Mouse (Mus musculus): Measurements from ENCODE around the gene Atf6. TPM values are rescaled to one million over a fixed set of nuclear protein-coding genes. Genes with fewer than 3 reads are reported as not detected.

The Atf6 gene
- total and polyA plus RNA-seq, 3 experiments, result 11.7 to 16.4 TPM; not detected in 1

DNA sequence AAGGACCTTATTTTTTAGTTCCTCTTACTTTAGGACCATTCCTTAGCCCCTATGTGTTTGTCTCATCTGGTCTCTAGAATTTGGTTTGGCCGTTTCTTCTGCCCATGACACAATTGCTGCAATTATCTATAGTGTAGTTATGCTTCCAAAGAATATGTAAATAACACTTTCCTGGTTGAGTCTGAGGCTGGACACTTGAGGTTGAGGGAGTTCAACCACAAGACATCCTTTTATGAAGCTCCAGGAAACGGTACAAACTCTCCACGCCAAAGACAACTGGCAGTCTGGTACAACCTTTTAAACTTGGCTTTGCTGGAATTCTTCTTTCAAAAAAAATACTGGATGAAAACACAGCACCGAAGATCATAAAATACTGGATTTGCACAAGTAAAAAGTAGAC is 94.1 kb downstream of the Atf6 start:
- H3K9ac ChIP-seq (ENCODE audit: control insufficient read depth, low read depth, low read length, poor library complexity, severe bottlenecking), result no peak overlapping the region

DNA sequence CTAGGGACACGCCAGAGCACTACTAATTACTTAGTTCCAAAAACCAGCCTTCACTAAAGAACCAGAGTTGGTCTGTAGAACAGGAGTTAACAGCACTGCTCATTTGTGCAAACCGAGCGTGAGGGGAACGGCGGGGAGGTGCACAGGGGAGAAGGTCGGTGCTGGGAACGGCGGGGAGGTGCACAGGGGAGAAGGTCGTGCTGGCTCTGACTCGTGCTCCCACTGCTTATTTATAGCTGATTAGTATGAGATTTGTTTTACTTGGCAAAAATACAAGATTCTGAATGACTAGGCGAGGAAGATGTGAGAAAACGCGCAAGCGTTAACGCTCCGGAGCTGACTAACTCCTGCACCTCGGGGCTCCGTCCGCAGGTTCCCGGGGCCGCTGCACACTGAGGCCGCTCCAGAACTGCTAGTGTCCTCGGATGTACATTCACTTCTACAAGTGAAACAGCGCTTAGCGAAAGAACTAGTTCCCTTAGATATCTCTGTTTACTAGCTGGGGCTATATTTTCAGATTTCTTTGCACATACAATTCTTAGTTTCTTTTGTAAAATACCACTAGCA is 96.1 kb downstream of the Atf6 start:
- TF ChIP-seq POLR2AphosphoS2 (IDR thresholded peaks at IDR 0.05; ENCODE audit: low read length), result no peak
- no peak for TF ChIP-seq RCOR1 (IDR thresholded peaks at IDR 0.05; ENCODE audit: low read depth, low read length)
- TF ChIP-seq TAL1 (IDR thresholded peaks at IDR 0.05; ENCODE audit: low read length), result no peak
- no peak for TF ChIP-seq USF2 (IDR thresholded peaks at IDR 0.05; ENCODE audit: borderline replicate concordance in 1 of 2, insufficient read depth in 1 of 2, low read depth in 1 of 2, low read length in 2 of 2)
- TF ChIP-seq MAFK (IDR thresholded peaks at IDR 0.05; ENCODE audit: borderline replicate concordance, low read depth, low read length), result no peak
- TF ChIP-seq BHLHE40 (IDR thresholded peaks at IDR 0.05; ENCODE audit: borderline replicate concordance, low read depth, low read length), result no peak
- TF ChIP-seq HCFC1 (IDR thresholded peaks at IDR 0.05; ENCODE audit: low read depth, low read length), result no peak
- TF ChIP-seq ZC3H11A (IDR thresholded peaks at IDR 0.05; ENCODE audit: low read depth, low read length), result no peak
- no peak for TF ChIP-seq MEF2A (IDR thresholded peaks at IDR 0.05; ENCODE audit: extremely low read depth, insufficient replicate concordance, low read depth, low read length, poor library complexity, severe bottlenecking)
- TF ChIP-seq USF1 (IDR thresholded peaks at IDR 0.05; ENCODE audit: low read depth, low read length), result no peak
- no peak for TF ChIP-seq GATA1 (IDR thresholded peaks at IDR 0.05; ENCODE audit: low read depth, low read length)
- TF ChIP-seq ZNF384 (IDR thresholded peaks at IDR 0.05; ENCODE audit: low read depth, low read length), result no peak
- no peaks in the 10 kb centered on the region for H3K4me1 ChIP-seq (ENCODE audit: control insufficient read depth in 1 of 2, insufficient read depth in 2 of 2, low read length in 2 of 2)
- H3K36me3 ChIP-seq (ENCODE audit: control insufficient read depth in 1 of 2, insufficient read depth in 2 of 2, low read length in 2 of 2), result peaks cover 0 to 5% of the 10 kb centered on the region in 2 experiments; a peak in 2 of 4 replicates
- no peaks in the 10 kb centered on the region for H3K27me3 ChIP-seq (ENCODE audit: control insufficient read depth in 1 of 2, insufficient read depth in 2 of 2, low read length in 2 of 2)
- H3K9ac ChIP-seq (ENCODE audit: control insufficient read depth, low read depth, low read length, poor library complexity, severe bottlenecking), result no peak overlapping the region
- no peaks in the 10 kb centered on the region for H3K9me3 ChIP-seq (replicated peaks; ENCODE audit: insufficient read depth, low read length)
- DNase-seq (ENCODE audit: low read depth, low spot score), result no peak
- H3K79me2 ChIP-seq (ENCODE audit: control insufficient read depth, insufficient read depth, low read length, poor library complexity), result no peaks in the 10 kb centered on the region
- no peak overlapping the region for H3K27ac ChIP-seq (ENCODE audit: control insufficient read depth, low read depth, low read length)
- H3K4me3 ChIP-seq (ENCODE audit: control insufficient read depth in 1 of 2, insufficient read depth in 1 of 2, low read depth in 2 of 2, low read length in 2 of 2), result no peak overlapping the region

More for the DNA sequence above, 94.1 kb downstream of the Atf6 start:
- DNase-seq (ENCODE audit: low read depth, low spot score), result no peak
- Histone ChIP-seq H3K9me3 (replicated peaks; ENCODE audit: insufficient read depth, low read length) (no peaks in the 10 kb centered on the region), H3K27ac (ENCODE audit: control insufficient read depth, low read depth, low read length) (no peak overlapping the region), H3K79me2 (ENCODE audit: control insufficient read depth, insufficient read depth, low read length, poor library complexity) (no peaks in the 10 kb centered on the region), H3K27me3 (ENCODE audit: control insufficient read depth in 1 of 2, insufficient read depth in 2 of 2, low read length in 2 of 2) (no peaks in the 10 kb centered on the region), H3K4me1 (ENCODE audit: control insufficient read depth in 1 of 2, insufficient read depth in 2 of 2, low read length in 2 of 2) (no peaks in the 10 kb centered on the region), H3K4me3 (ENCODE audit: control insufficient read depth in 1 of 2, insufficient read depth in 1 of 2, low read depth in 2 of 2, low read length in 2 of 2) (no peak overlapping the region), H3K36me3 (ENCODE audit: control insufficient read depth in 1 of 2, insufficient read depth in 2 of 2, low read length in 2 of 2) (peaks cover 0 to 2% of the 10 kb centered on the region in 2 experiments; a peak in 1 of 4 replicates)
- TF ChIP-seq ZC3H11A (IDR thresholded peaks at IDR 0.05; ENCODE audit: low read depth, low read length) (no peak), JUND (IDR thresholded peaks at IDR 0.05; ENCODE audit: low read depth, low read length) (no peak), ZNF384 (IDR thresholded peaks at IDR 0.05; ENCODE audit: low read depth, low read length) (no peak), NRF1 (IDR thresholded peaks at IDR 0.05; ENCODE audit: insufficient read depth, low read depth, low read length, poor library complexity, severe bottlenecking) (no peak), SIN3A (IDR thresholded peaks at IDR 0.05; ENCODE audit: low read length) (no peak), SMC3 (IDR thresholded peaks at IDR 0.05; ENCODE audit: low read depth, low read length) (no peak)

All from MEL (cell line).